Mouse (Mus musculus): ENCODE results near the gene Cdt1. TPM values are rescaled to one million over a fixed set of nuclear protein-coding genes. Genes with fewer than 3 reads are reported as not detected.

Cdt1 gene
- polyA plus RNA-seq, 1 experiment from 2014 or later: 50.3 TPM

- WGBS: 49% methylated on average over 3 of the region's 3 CpGs
- no peaks in the 10 kb centered on the region for H3K9me3 ChIP-seq (ENCODE audit: low read depth, low read length)
- H3K9ac ChIP-seq: 0 out of 2 replicates have a peak overlapping the region, but pooled peaks have one; percentile 25
- H3K4me1 ChIP-seq (ENCODE audit: insufficient read depth): peaks cover 40% of the 10 kb centered on the region
- 0 out of 2 replicates have a peak, but pooled peaks cover 4% of the 10 kb centered on the region for H3K36me3 ChIP-seq (ENCODE audit: insufficient read depth)
- H3K27me3 ChIP-seq (ENCODE audit: insufficient read depth, low read length): no peaks in the 10 kb centered on the region
- peak overlapping the region; percentile 72 for H3K27ac ChIP-seq (ENCODE audit: low read depth)
- H3K4me2 ChIP-seq: 0 out of 2 replicates have a peak overlapping the region, but pooled peaks have one; percentile 10
- TF ChIP-seq CTCF (IDR thresholded peaks at IDR 0.05; ENCODE audit: low read depth): no peak
- no peak for DNase-seq
- ATAC-seq (ENCODE audit: insufficient read depth): no peak
- H3K4me3 ChIP-seq (ENCODE audit: low read depth, low read length): no peak overlapping the region
Measured at GRCm38 (mm10) chr8:122526084-122526483, 41.7 kb upstream of the Cdt1 start.

GRCm38 (mm10) chr8:122526526-122527170 lies 41.2 kb upstream of the Cdt1 start:
- 0 out of 2 replicates have a peak, but pooled peaks cover 4% of the 10 kb centered on the region for H3K36me3 ChIP-seq (ENCODE audit: insufficient read depth)
- DNase-seq: peak; percentile 55
- peak overlapping the region; percentile 25; the same call in 1 of the 2 replicates for H3K9ac ChIP-seq
- no peaks in the 10 kb centered on the region for H3K9me3 ChIP-seq (ENCODE audit: low read depth, low read length)
- ATAC-seq (ENCODE audit: insufficient read depth): peak; percentile 55
- H3K27ac ChIP-seq (ENCODE audit: low read depth): peak overlapping the region; percentile 72
- peaks cover 40% of the 10 kb centered on the region for H3K4me1 ChIP-seq (ENCODE audit: insufficient read depth)
- 0 out of 2 replicates have a peak overlapping the region, but pooled peaks have one; percentile 10 for H3K4me2 ChIP-seq
- no peak for TF ChIP-seq CTCF (IDR thresholded peaks at IDR 0.05; ENCODE audit: low read depth)
- no peak overlapping the region for H3K4me3 ChIP-seq (ENCODE audit: low read depth, low read length)
- no peaks in the 10 kb centered on the region for H3K27me3 ChIP-seq (ENCODE audit: insufficient read depth, low read length)
- WGBS: 43% methylated on average over 7 of the region's 7 CpGs

- peaks cover 40% of the 10 kb centered on the region for H3K4me1 ChIP-seq (ENCODE audit: insufficient read depth)
Measured at GRCm38 (mm10) chr8:122527937-122528336, 39.9 kb upstream of the Cdt1 start.

GRCm38 (mm10) chr8:122529159-122529558 lies 38.7 kb upstream of the Cdt1 start:
- no peak for DNase-seq
- H3K9me3 ChIP-seq (ENCODE audit: low read depth, low read length): no peaks in the 10 kb centered on the region
- H3K36me3 ChIP-seq (ENCODE audit: insufficient read depth): 0 out of 2 replicates have a peak, but pooled peaks cover 4% of the 10 kb centered on the region
- WGBS: 84% methylated on average over 4 of the region's 4 CpGs
- H3K4me3 ChIP-seq (ENCODE audit: low read depth, low read length): no peak overlapping the region
- H3K27me3 ChIP-seq (ENCODE audit: insufficient read depth, low read length): no peaks in the 10 kb centered on the region
- ATAC-seq (ENCODE audit: insufficient read depth): no peak
- peaks cover 28% of the 10 kb centered on the region for H3K4me1 ChIP-seq (ENCODE audit: insufficient read depth)
- no peak overlapping the region for H3K27ac ChIP-seq (ENCODE audit: low read depth)
- H3K4me2 ChIP-seq: no peak overlapping the region
- no peak overlapping the region for H3K9ac ChIP-seq
- no peak for TF ChIP-seq CTCF (IDR thresholded peaks at IDR 0.05; ENCODE audit: low read depth)

More at GRCm38 (mm10) chr8:122527937-122528336, 39.9 kb upstream of the Cdt1 start:
- Histone ChIP-seq H3K27me3 (ENCODE audit: insufficient read depth, low read length) (no peaks in the 10 kb centered on the region), H3K4me3 (ENCODE audit: low read depth, low read length) (no peak overlapping the region), H3K27ac (ENCODE audit: low read depth) (no peak overlapping the region), H3K9ac (no peak overlapping the region), H3K9me3 (ENCODE audit: low read depth, low read length) (no peaks in the 10 kb centered on the region), H3K36me3 (ENCODE audit: insufficient read depth) (0 out of 2 replicates have a peak, but pooled peaks cover 4% of the 10 kb centered on the region), H3K4me2 (no peak overlapping the region)
- 0 out of 2 replicates have a peak, but pooled peaks have one; percentile 6 for TF ChIP-seq CTCF (IDR thresholded peaks at IDR 0.05; ENCODE audit: low read depth)
- no peak for DNase-seq
- WGBS: 88% methylated on average over 3 of the region's 3 CpGs
- no peak for ATAC-seq (ENCODE audit: insufficient read depth)

GRCm38 (mm10) chr8:122531312-122531711 lies 36.5 kb upstream of the Cdt1 start:
- H3K27ac ChIP-seq (ENCODE audit: low read depth): 0 out of 2 replicates have a peak overlapping the region, but pooled peaks have one; percentile 26
- H3K4me2 ChIP-seq: no peak overlapping the region

GRCm38 (mm10) chr8:122537033-122537432 lies 30.8 kb upstream of the Cdt1 start:
- WGBS: 8% methylated on average over 6 of the region's 6 CpGs
- DNase-seq (peak; percentile 88), ATAC-seq (ENCODE audit: insufficient read depth) (peak; percentile 86)
- 0 out of 2 replicates have a peak overlapping the region, but pooled peaks have one; percentile 13 for H3K9ac ChIP-seq
- no peak overlapping the region for H3K4me3 ChIP-seq (ENCODE audit: low read depth, low read length)
- H3K27ac ChIP-seq (ENCODE audit: low read depth): peak overlapping the region; percentile 93
- H3K4me2 ChIP-seq: peak overlapping the region; percentile 36
- TF ChIP-seq CTCF (IDR thresholded peaks at IDR 0.05; ENCODE audit: low read depth): no peak
- no peaks in the 10 kb centered on the region for H3K27me3 ChIP-seq (ENCODE audit: insufficient read depth, low read length)
- no peaks in the 10 kb centered on the region for H3K9me3 ChIP-seq (ENCODE audit: low read depth, low read length)
- H3K36me3 ChIP-seq (ENCODE audit: insufficient read depth): peaks cover 6% of the 10 kb centered on the region; the same call in 1 of the 2 replicates
- peaks cover 20% of the 10 kb centered on the region for H3K4me1 ChIP-seq (ENCODE audit: insufficient read depth)

More at GRCm38 (mm10) chr8:122531312-122531711, 36.5 kb upstream of the Cdt1 start:
- Histone ChIP-seq H3K9ac (no peak overlapping the region), H3K9me3 (ENCODE audit: low read depth, low read length) (no peaks in the 10 kb centered on the region), H3K4me1 (ENCODE audit: insufficient read depth) (peaks cover 13% of the 10 kb centered on the region), H3K36me3 (ENCODE audit: insufficient read depth) (no peaks in the 10 kb centered on the region), H3K27me3 (ENCODE audit: insufficient read depth, low read length) (no peaks in the 10 kb centered on the region), H3K4me3 (ENCODE audit: low read depth, low read length) (no peak overlapping the region)
- DNase-seq: no peak
- ATAC-seq (ENCODE audit: insufficient read depth): no peak
- 68% methylated on average over 8 of the region's 8 CpGs for WGBS
- TF ChIP-seq CTCF (IDR thresholded peaks at IDR 0.05; ENCODE audit: low read depth): no peak

- no peak for TF ChIP-seq CTCF (IDR thresholded peaks at IDR 0.05; ENCODE audit: low read depth)
- no peak overlapping the region for H3K9ac ChIP-seq
- H3K27me3 ChIP-seq (ENCODE audit: insufficient read depth, low read length): no peaks in the 10 kb centered on the region
- no peak overlapping the region; the same call in 1 of the 2 replicates for H3K4me2 ChIP-seq
- ATAC-seq (ENCODE audit: insufficient read depth) (0 out of 2 replicates have a peak, but pooled peaks have one; percentile 14), DNase-seq (no peak)
- no peaks in the 10 kb centered on the region for H3K9me3 ChIP-seq (ENCODE audit: low read depth, low read length)
- peaks cover 20% of the 10 kb centered on the region for H3K4me1 ChIP-seq (ENCODE audit: insufficient read depth)
- peaks cover 12% of the 10 kb centered on the region; the same call in 1 of the 2 replicates for H3K36me3 ChIP-seq (ENCODE audit: insufficient read depth)
- H3K4me3 ChIP-seq (ENCODE audit: low read depth, low read length): no peak overlapping the region
- 50% methylated on average over 2 of the region's 2 CpGs for WGBS
- peak overlapping the region; percentile 93 for H3K27ac ChIP-seq (ENCODE audit: low read depth)
Measured at GRCm38 (mm10) chr8:122537812-122538211, 30.0 kb upstream of the Cdt1 start.

Measured in lung, embryonic 14.5 days (tissue).